Mouse (Mus musculus) embryo, embryonic 11.5 days (tissue): ENCODE measurements around the gene Chmp3.

Source experiments
- DNase-seq: peaks from one replicate; pipeline ENCODE4 v3.0.0-alpha.2; 2012; ENCODE audit warnings: low read depth, low spot score

Gene Chmp3

GRCm38 (mm10) chr6:71608994-71609393, 65.4 kb downstream of the Chmp3 start:
- DNase-seq, result no peak

- no peak for DNase-seq
These were observed 66.4 kb downstream of the Chmp3 start for GRCm38 (mm10) chr6:71609968-71610367.

- DNase-seq, result no peak
These were observed 69.6 kb downstream of the Chmp3 start for GRCm38 (mm10) chr6:71613225-71613624.

GRCm38 (mm10) chr6:71616959-71617358, 73.4 kb downstream of the Chmp3 start:
- DNase-seq, result no peak

- no peak for DNase-seq
These were observed 78.0 kb downstream of the Chmp3 start for GRCm38 (mm10) chr6:71621551-71621950.

- DNase-seq, result no peak
These were observed 78.4 kb downstream of the Chmp3 start for GRCm38 (mm10) chr6:71621981-71622380.

GRCm38 (mm10) chr6:71624723-71625122, 81.1 kb downstream of the Chmp3 start:
- no peak for DNase-seq

- DNase-seq, result no peak
These were observed 82.4 kb downstream of the Chmp3 start for GRCm38 (mm10) chr6:71625984-71626383.

GRCm38 (mm10) chr6:71627325-71627724, 83.7 kb downstream of the Chmp3 start:
- no peak for DNase-seq

GRCm38 (mm10) chr6:71631196-71631595, 87.6 kb downstream of the Chmp3 start:
- DNase-seq, result no peak

GRCm38 (mm10) chr6:71631706-71632461, 88.3 kb downstream of the Chmp3 start:
- no peak for DNase-seq
